Mouse (Mus musculus) embryo, embryonic 9.5 days (tissue): Measurements from ENCODE around the gene Slmap.
"Not testable (repeated sequence)": the region's sequence is repeated elsewhere in the genome, so short reads cannot be mapped to it uniquely, and the experiment has no call there.

Experiments used
- DNase-seq: peaks from one replicate; pipeline ENCODE4 v3.0.0-alpha.2; 2017; ENCODE audit errors: extremely low spot score

Gene Slmap

DNA sequence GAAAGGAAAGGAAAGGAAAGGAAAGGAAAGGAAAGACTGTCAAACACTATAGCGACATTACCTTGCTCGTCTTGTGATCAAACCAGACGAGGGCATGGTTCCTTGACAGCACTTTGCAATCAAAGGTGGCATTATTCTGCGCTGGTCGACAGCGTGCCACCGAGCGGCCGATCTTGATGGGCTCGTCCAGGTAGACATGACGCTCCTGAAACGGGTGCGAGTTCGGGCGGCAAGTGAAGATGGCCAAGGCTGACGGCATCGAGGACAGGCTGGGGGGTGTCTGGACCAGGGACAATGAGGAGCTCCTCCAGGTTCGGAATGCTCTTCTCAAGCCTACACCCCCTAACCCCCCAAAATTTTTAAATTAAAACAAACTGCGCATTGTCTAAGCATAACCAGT is 1.5 kb downstream of the Slmap start:
- peak; percentile 2 for DNase-seq

GRCm38 (mm10) chr14:26532752-26533151 is 2.0 kb downstream of the Slmap start:
- DNase-seq, result no peak

- DNase-seq, result no peak
Measured at GRCm38 (mm10) chr14:26531410-26532313, 3.1 kb downstream of the Slmap start.

- DNase-seq, result no peak
Measured at GRCm38 (mm10) chr14:26530350-26530749, 4.4 kb downstream of the Slmap start.

- no peak for DNase-seq
Measured at GRCm38 (mm10) chr14:26528296-26528695, 6.4 kb downstream of the Slmap start.

GRCm38 (mm10) chr14:26525955-26526354 is 8.8 kb downstream of the Slmap start:
- DNase-seq, result no peak

- no peak for DNase-seq
Measured at GRCm38 (mm10) chr14:26523082-26523481, 11.6 kb downstream of the Slmap start.

GRCm38 (mm10) chr14:26519831-26520230 is 14.9 kb downstream of the Slmap start:
- no peak for DNase-seq

DNA sequence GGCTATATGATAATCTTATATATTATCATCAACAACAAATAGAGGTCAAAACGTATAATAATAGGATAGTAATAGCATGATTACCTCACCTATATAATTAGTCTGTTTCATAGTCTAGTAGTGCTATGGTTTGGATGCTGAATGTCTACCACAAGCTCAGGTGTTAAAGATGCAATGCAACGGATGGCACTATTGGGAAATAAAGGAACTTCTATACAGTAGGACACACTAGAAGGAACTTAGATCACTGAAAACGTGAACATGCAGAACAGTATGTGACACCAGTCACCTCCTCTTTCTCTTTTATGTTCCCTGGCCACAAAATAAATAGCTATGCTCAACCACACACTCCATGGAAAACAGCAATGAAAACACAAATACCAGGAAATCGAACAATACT is 16.9 kb downstream of the Slmap start:
- no peak for DNase-seq

DNA sequence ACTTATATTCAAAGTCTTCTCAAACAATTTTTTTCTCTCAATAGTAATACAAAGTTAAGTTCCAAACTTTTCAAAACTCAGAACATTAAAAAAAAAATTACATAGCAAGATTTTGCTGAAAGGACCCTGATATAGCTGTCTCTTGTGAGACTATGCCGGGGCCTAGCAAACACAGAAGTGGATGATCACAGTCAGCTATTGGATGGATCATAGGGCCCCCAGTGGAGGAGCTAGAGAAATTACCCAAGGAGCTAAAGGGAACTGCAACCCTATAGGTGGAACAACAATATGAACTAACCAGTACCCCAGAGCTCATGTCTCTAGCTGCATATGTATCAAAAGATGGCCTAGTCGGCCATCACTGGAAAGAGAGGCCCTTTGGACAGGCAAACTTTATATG is 18.5 kb downstream of the Slmap start:
- DNase-seq, result not testable (repeated sequence)

DNA sequence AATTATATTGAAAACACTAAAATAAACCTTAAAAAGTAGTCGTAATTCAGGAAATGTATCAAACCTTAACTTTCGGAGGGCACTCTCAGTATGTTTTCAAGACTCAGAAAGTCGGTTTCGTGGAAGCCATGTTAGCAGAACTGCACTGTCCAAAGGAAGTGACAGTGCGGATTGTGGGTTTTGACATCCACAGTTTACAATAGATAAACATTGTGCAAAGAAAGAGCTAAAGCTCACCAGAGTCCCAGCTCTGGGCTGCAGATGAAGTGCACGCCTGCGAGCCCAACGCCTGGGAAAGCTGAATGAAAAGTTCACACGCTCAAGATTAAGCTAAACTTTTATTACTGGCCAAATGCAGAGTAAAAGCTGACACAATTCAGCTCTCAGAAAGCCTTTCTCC is 18.9 kb downstream of the Slmap start:
- DNase-seq, result no peak

DNA sequence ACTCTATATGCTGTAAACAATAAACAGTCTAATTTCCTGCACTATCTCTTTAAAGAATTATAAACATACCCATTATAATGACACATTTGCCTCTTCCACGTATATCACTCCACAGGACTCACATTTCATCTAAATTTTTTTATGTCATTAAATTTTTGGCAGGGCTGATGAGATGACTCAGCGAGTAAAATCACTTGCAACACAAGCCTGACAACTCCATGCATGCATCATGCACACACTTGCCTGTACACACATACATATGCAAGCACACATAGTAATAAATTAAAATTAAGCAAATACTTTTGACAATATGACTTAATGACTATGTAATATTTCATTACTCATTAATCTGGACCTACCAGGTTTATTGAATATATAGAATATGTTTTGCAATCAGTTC is 24.2 kb downstream of the Slmap start:
- no peak for DNase-seq

DNA sequence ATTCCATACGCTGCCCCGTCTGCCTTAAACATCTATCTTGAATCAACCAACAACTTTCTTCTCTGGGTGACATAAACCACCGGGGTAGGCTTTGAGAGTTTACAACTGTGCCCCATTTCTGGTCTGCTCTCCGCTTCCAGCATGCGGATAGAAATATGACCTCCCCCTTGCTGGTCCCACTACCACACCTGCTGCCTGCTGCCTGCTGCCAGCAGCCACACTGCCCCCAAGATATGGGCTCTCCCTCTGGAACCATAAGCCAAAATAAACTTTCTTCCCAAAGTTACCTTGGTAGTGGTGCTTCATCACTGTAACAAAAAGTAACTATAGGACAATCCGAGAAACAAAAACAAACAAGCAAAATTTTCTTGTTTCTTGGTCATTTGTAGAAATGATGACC is 26.6 kb downstream of the Slmap start:
- DNase-seq, result no peak

- no peak for DNase-seq
Measured at GRCm38 (mm10) chr14:26507361-26507760, 27.4 kb downstream of the Slmap start.

DNA sequence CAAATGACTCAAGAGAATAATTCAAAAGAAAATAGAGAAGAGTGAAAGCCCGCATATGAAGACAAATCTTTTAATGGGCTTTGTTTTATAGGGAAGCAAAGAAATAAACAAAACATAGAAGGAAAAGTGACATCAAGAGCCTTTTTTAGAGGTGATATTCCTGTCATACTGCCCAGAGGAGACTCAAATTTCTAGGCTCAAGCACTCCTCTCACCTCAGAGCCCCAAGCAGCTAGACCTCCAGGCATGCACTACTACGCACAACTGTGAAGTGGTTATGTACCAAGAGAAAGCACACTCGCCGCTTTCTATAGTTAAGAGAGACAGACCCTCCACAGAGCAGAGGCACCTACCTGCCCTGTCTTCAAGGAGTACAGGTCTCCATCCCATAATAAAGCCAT is 30.2 kb downstream of the Slmap start:
- DNase-seq, result no peak

GRCm38 (mm10) chr14:26500136-26500933 is 34.4 kb downstream of the Slmap start:
- no peak for DNase-seq

DNA sequence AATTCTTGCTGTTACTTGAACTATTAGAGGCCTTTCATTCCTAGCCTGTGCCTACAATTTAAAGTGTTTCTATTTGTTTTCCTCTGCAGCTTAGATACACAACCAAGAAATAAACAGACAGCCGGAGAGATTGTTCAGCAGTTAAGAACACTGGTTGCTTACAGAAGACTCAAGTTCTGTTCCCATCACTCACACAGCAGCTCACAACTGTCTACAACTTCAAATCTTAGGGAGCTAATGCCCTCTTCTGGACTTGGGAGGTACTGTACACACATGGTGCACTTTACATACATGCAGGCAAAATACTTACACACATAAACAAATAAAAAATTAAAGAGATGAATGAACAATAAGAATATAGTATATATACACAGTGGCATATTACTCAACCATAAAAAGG is 39.7 kb downstream of the Slmap start:
- DNase-seq, result no peak

DNA sequence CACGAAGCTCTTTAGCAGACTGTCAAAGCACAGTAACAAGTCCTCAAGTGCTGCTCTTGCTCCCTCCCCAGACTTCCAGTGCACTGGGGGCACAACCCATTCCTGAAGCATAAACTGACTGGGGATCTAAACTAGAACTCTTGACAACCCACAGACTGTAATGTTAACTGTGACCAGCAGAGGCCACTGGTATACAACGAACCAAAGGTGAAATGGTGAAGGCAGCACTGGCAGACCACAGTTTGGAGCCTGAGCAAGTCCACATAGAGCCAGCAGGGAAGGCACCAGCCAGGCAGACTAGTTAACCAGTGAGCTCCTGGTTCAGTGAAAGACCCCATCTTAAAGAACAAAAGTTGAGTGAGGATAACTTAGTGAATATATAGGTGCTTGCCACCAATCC is 43.6 kb downstream of the Slmap start:
- peak; percentile 63 for DNase-seq

- peak; percentile 12 for DNase-seq
Measured at GRCm38 (mm10) chr14:26488329-26489020, 46.3 kb downstream of the Slmap start.

DNA sequence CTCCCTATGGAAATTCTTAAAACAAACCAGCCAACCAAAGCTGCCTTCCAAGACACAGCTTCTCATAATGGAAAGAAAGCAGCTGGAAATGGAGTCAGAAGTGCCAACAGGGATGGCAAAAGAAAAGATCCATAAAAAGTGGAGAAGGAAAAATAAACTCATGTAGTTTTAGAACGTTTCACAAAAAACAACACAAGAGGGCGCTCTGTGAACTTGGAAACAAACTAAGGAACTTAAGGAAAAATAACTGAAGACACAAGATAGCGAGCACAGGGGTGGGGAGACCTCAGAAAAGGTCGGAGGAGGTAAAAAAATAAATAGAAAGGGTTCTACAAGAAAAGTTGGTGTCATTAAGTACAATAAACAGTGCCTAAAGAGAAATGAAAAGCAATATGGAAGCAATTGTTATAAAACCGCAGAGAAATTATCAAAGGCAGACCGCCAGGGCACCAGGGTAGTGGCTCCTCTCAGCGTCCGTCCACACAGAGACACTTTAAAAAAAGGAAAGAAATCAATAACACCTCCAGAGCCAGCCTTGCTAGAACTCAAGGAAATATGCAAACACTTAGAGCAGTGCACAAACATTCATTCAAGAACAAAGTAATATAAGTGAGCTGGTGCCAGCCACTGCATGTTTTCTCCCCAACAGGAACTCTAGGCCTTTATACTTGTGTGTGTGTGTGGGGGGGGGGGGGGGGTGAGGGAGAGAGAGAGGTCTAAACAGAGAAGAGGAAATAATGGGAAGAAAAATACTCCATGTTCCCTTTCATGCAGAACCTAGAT is 48.1 kb downstream of the Slmap start:
- peak; percentile 29 for DNase-seq

GRCm38 (mm10) chr14:26481457-26481856 is 53.3 kb downstream of the Slmap start:
- DNase-seq, result no peak

- DNase-seq, result no peak
Measured at GRCm38 (mm10) chr14:26477738-26478137, 57.0 kb downstream of the Slmap start.
